2 mouse cellular contexts compared by ENCODE assay signal in the genomic region with DNA sequence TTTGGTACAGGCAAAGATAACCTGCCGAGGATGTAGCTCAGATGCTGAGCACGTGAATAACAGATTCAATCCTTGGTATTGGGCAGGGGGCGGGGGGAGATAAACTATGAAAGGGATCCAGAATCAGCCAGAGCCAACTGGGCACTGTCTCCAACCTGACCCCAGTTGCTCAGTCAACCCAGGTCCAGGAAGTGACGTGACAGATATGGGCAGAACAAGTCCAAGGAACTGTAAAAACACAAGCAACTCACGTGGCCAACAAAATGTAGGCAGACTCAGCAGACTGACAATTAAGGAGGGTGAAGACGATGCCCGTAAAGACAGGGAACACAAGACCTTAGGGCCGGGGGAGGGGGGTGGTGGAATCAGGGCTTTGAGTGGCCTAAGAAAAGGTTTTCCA.
"Had no signal": no experiment of that assay in that cellular context is flagged by ENCODE, and none has a peak within 500 bp of the region (broad histone marks: within the 10 kb centered on the region; RNA-seq: fewer than 3 reads in every experiment).

No protein-coding gene starts in this region.

- ATAC-seq: midbrain, embryonic 13.5 days; midbrain, embryonic 16.5 days had no signal
